Mouse (Mus musculus) activated CD4-positive, CD25-positive, alpha-beta regulatory T cell, adult 4 months (primary cell): ENCODE results near the gene Rras2. TPM values are rescaled to one million over a fixed set of nuclear protein-coding genes. Genes with fewer than 3 reads are reported as not detected.
A peak's percentile ranks its signal among the peaks of the same experiment; 100 is the strongest.

ENCODE experiments used
- ATAC-seq: one replicate; pipeline ENCODE4 v1.8.0; 2017
- polyA plus RNA-seq, 2 experiments: library from polyadenylated mRNA; unstranded; fragments of 100-300 nt; shearing (Covaris generic); gene quantifications; one replicate each; pipeline ENCODE4 v1.2.1; 2017

The Rras2 gene
- polyA plus RNA-seq, 2 experiments from 2014 or later, result 8.8 to 17.4 TPM

DNA sequence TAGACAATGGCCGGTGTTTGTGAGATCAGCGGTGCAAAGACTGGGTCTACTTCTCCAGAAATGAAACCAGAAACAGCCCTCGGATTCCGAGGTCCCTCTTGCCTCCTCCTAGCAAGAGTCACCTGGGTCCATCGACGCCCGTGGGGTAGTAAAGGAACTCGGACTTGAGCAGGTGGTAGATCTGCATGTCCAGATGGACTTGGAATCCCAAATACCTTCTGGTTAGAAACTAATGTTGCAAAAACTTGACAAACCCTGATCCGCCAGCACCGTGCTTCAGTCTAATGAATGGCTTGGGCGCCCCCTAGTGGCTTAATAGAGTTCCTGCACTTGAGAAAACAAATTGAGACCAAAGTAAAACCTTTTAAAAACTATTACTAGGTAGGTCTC, 96.9 kb downstream of the Rras2 start:
- peak; percentile 63 for ATAC-seq

DNA sequence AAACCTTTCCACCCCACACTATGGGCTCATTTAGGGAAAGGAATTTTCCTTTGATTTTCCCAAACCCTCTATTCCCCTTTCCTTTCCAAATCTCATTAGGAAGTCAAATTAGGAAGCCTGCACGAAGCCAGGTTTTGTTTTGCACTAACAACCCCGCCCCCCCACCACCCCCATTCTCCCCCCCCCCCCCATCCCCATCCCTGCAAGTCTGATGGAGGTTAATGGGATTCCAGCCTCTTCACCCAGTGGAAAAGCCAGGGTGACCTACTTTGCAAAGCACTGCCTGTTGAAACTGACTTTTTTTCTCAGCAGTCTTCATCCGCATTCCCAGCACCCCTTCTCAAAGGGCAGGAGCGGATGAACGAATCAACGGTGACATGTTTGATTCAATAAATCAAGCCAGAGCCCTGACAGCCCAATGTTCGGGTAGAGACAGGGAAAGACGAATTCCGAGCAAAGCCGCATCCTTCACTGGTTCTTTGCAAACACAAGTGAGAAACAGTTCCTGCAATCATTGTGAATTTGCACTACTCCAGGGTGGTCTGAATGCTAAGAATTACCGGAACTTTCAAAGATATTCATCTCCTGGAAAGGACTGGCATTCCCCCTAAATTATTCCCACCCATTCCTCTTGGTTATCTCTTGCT, 97.4 kb downstream of the Rras2 start:
- no peak for ATAC-seq

DNA sequence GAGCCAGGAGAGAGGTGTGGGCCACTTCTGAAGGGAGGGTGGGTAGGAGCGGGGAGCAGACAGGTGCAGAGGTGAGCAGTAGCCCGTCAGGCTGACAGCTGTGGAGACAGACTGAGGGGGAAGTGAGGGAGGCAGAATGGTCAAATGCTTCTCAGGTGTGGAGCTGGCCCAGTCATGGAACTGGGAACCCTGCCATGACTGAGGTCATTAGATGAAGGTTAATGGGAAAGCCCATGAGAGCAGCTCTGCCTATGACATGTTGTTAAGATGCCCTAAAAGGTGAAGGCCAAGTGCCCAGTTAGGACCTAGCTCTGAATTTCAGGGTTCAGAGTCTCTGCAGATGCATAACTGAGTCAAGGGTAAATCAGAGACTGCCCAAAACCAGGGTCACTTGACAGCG, 98.7 kb downstream of the Rras2 start:
- ATAC-seq, result no peak

GRCm38 (mm10) chr7:114016001-114016949, 101.3 kb downstream of the Rras2 start:
- ATAC-seq, result no peak

DNA sequence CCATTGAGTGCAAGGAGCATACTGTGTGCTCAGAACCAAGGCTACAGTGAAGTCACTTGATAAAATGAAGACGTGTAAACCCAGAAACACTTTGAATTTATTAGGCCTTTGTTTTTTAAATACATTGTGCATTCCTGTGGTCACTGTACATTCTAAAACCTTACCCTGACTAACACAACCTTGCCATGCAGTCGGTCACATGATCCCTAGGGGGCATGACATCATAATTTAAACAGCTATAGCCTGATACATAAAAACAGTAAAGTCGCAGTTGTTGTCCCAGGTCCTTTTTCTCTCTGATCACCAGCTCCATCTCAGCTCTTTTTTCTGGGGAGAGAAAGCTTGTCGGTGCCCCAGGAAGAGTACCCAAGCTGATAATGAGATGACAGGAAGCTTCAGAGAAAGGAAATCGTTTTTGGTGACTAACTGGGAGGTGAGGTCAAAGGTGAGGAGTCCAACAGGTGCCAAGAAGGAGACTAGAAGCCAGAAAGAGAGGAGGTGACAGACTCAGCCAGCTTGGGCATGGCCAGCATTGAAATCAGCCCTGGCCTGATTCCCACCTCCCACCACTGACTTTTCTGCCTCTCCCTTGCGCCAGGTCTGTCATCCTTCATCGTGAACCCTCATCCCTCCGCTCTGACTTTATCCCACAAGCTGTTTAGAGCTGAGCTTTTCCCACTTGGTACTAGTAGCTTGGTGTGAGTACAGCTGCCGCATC, 105.7 kb downstream of the Rras2 start:
- no peak for ATAC-seq

- ATAC-seq, result no peak
Observed at GRCm38 (mm10) chr7:114007565-114007964, 110.0 kb downstream of the Rras2 start.

DNA sequence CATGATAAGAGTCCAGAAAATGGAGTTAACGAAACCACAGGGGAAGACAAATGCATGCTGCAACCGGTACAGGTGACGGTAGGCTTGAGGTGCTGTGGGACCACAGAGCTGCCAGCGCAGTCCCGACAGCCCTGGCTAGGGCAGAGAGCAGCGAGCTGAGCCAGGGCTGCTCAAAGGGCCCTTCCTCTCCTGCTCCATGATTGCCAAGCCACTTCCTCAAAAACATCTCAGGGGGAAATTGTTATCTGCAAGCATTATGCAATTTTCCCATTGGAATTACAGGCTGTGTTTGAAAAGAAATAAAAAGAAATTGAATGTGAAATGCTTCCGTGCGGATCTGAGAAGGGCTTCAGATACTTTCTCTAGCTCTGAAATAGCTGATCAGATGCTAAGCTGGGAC, 111.1 kb downstream of the Rras2 start:
- no peak for ATAC-seq

- no peak for ATAC-seq
Observed at GRCm38 (mm10) chr7:114005499-114005898, 112.1 kb downstream of the Rras2 start.

- no peak for ATAC-seq
Observed at GRCm38 (mm10) chr7:114004171-114004570, 113.4 kb downstream of the Rras2 start.

GRCm38 (mm10) chr7:113997675-113998354, 119.8 kb downstream of the Rras2 start:
- ATAC-seq, result no peak

Other genes with a start within 250 kb of the Rras2 start
- gene Copb1, start 136.9 kb upstream of the Rras2 start, polyA plus RNA-seq, result 100 to 1,000 TPM; 114 to 121 TPM
- gene Psma1, start 158.3 kb upstream of the Rras2 start, polyA plus RNA-seq, result 100 to 1,000 TPM; 277 to 308 TPM